Mouse (Mus musculus) ES-E14 (cell line): ENCODE data around the gene Pde9a.

Experiments used
- MAFK ChIP-seq: IDR thresholded peaks from 2 replicates; pipeline ENCODE4 v1.6.1; 2014; ENCODE audit warnings: mild to moderate bottlenecking, low read depth, low read length, inconsistent platforms; ENCODE audit not compliant: insufficient read depth
- ZNF384 ChIP-seq: IDR thresholded peaks from 2 replicates; pipeline ENCODE4 v1.6.1; 2012; ENCODE audit warnings: low read depth, low read length, inconsistent platforms

DNA sequence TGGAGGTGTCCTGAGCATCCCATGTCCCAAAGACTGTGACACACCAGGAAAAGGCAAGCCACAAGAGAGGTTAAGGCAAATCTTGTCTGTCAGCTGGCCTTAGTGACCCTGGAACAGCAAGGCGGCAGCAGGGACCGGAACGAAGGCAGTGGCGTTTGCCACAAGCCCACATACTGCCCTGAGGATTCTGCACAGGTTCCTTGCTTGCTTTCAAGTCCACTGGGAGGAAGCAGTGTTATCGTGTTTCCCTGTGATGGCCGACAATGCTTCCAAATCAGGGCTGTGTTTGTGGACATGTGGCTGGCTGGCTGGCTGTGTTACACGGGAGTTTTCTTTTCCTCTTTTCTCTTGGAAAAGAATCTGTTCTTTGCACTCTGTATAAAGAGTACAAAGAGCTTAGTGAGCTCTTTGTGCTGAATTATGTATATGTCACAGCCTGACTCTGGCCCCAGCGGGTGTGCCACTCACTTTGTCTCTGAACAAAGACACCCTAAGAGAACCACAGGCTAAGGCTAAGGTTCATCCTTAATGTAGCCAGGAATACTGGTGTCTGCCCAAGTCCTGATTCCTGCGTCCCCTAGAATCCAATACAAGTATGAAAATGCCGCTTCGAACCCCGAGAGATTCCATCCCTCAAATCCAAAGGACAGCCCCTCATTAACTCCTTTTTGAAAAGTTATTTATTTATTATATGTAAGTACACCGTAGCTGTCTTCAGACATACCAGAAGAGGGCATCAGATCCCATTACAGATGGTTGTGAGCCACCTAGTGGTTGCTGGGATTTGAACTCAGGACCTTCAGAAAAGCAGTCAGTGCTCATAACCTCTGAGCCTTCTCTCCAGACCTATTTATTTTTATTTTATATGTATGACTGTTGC, 50.2 kb downstream of the Pde9a start:
- TF ChIP-seq MAFK (no peak), ZNF384 (no peak)
